Mouse (Mus musculus) midbrain, embryonic 13.5 days (tissue): ENCODE measurements around the gene Olfr986. TPM values are rescaled to one million over a fixed set of nuclear protein-coding genes. Genes with fewer than 3 reads are reported as not detected.

Experiments
- polyA plus RNA-seq: library from polyadenylated mRNA; unstranded; fragments of >200 nt; fragmentation: Nextera tagmentation; extraction: Ambion mirVana; gene quantifications from 2 replicates; pipeline ENCODE4 v1.2.1, GENCODE M21; 2015

The Olfr986 gene
- polyA plus RNA-seq, 1 experiment from 2014 or later, result 0.08 TPM

Other genes starting within 250 kb of the Olfr986 start
- not detected in 2 replicates for gene Olfr974, start 243.4 kb upstream of the Olfr986 start, polyA plus RNA-seq
- gene Olfr975, start 228.9 kb upstream of the Olfr986 start, polyA plus RNA-seq, result 0.05 TPM in 1 of 2 replicates, not detected in the other
- not detected in 2 replicates for gene Olfr976, start 219.8 kb upstream of the Olfr986 start, polyA plus RNA-seq
- gene Olfr978, start 188.8 kb upstream of the Olfr986 start, polyA plus RNA-seq, result not detected in 2 replicates
- gene Olfr979, start 177.5 kb upstream of the Olfr986 start, polyA plus RNA-seq, result not detected in 2 replicates
- not detected in 2 replicates for gene Olfr980, start 171.3 kb upstream of the Olfr986 start, polyA plus RNA-seq
- gene Olfr981, start 159.5 kb upstream of the Olfr986 start, polyA plus RNA-seq, result not detected in 2 replicates
- gene Olfr982, start 107.1 kb upstream of the Olfr986 start, polyA plus RNA-seq, result not detected in 2 replicates
- gene Olfr983, start 87.3 kb upstream of the Olfr986 start, polyA plus RNA-seq, result not detected in 2 replicates
- gene Olfr984, start 66.7 kb upstream of the Olfr986 start, polyA plus RNA-seq, result not detected in 2 replicates
- gene Olfr985, start 50.7 kb upstream of the Olfr986 start, polyA plus RNA-seq, result not detected in 2 replicates
- not detected in 2 replicates for gene Tmem225, start 32.8 kb upstream of the Olfr986 start, polyA plus RNA-seq
- 9.5 and 9.6 TPM in 2 replicates for gene Zfp202, start 11.4 kb downstream of the Olfr986 start, polyA plus RNA-seq
- 86.5 and 89.4 TPM in 2 replicates for gene Scn3b, start 88.3 kb downstream of the Olfr986 start, polyA plus RNA-seq